Mouse (Mus musculus): ENCODE data around the gene Apex1. TPM values are rescaled to one million over a fixed set of nuclear protein-coding genes. Genes with fewer than 3 reads are reported as not detected.

Gene Apex1
- polyA plus RNA-seq, 1 experiment from 2014 or later: 187 TPM

GRCm38 (mm10) chr14:50973700-50974099 lies 48.9 kb downstream of the Apex1 start:
- Histone ChIP-seq H3K27ac (replicated peaks) (no peak overlapping the region), H3K27me3 (no peaks in the 10 kb centered on the region), H3K9ac (no peak overlapping the region), H3K36me3 (no peaks in the 10 kb centered on the region), H3K9me3 (replicated peaks) (no peaks in the 10 kb centered on the region), H3K4me3 (replicated peaks) (no peak overlapping the region), H3K4me1 (peaks cover 11% of the 10 kb centered on the region; the same call in 1 of the 2 replicates), H3K4me2 (replicated peaks) (no peak overlapping the region)
- ATAC-seq (ENCODE audit: insufficient number of reproducible peaks, low FRiP score, low TSS enrichment, low read depth): no peak
- 28% methylated on average over 4 of the region's 4 CpGs for WGBS

DNA sequence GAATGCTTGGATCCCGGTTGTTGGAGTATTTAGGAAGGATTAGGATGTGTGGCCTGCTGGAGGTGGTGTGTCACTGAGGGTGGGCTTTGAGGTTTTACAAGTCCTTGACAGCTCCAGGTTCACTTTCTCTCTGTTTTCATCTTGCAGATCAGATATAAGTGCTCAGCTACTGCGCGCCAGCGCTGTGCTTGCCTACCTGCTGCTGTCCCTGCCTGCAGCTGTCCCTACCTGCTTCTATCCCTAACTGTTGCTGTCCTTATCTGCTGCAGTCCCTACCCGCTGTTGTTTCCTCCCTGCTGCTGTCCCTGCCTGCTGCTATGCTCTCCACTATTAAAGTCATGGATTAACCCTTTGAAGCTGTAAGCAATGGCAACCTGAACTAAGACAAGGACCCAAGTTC lies 50.2 kb downstream of the Apex1 start:
- Histone ChIP-seq H3K4me2 (replicated peaks) (no peak overlapping the region), H3K4me1 (peaks cover 6% of the 10 kb centered on the region; the same call in 1 of the 2 replicates), H3K27me3 (no peaks in the 10 kb centered on the region), H3K9me3 (replicated peaks) (no peaks in the 10 kb centered on the region), H3K4me3 (replicated peaks) (no peak overlapping the region), H3K9ac (no peak overlapping the region), H3K36me3 (no peaks in the 10 kb centered on the region), H3K27ac (replicated peaks) (no peak overlapping the region)
- 58% methylated on average over 5 of the region's 5 CpGs for WGBS
- ATAC-seq (ENCODE audit: insufficient number of reproducible peaks, low FRiP score, low TSS enrichment, low read depth): no peak

GRCm38 (mm10) chr14:50976674-50977073 lies 51.9 kb downstream of the Apex1 start:
- no peak for ATAC-seq (ENCODE audit: insufficient number of reproducible peaks, low FRiP score, low TSS enrichment, low read depth)
- Histone ChIP-seq H3K27ac (replicated peaks) (no peak overlapping the region), H3K36me3 (no peaks in the 10 kb centered on the region), H3K4me1 (peaks cover 6% of the 10 kb centered on the region; the same call in 1 of the 2 replicates), H3K4me3 (replicated peaks) (no peak overlapping the region), H3K9me3 (replicated peaks) (no peaks in the 10 kb centered on the region), H3K9ac (no peak overlapping the region), H3K4me2 (replicated peaks) (peak overlapping the region; percentile 21), H3K27me3 (no peaks in the 10 kb centered on the region)
- WGBS: 12% methylated on average over 9 of the region's 9 CpGs

Other genes with a start within 250 kb of the Apex1 start
- not detected in 2 replicates for gene Olfr747, start 231.8 kb upstream of the Apex1 start, polyA plus RNA-seq (2015; fragmentation: Nextera tagmentation; extraction: Ambion mirVana)
- gene Olfr748, start 217.6 kb upstream of the Apex1 start, polyA plus RNA-seq (2015; fragmentation: Nextera tagmentation; extraction: Ambion mirVana): 0.05 and 0.08 TPM in 2 replicates
- 0.43 TPM in 1 of 2 replicates, not detected in the other for gene Olfr749, start 179.9 kb upstream of the Apex1 start, polyA plus RNA-seq (2015; fragmentation: Nextera tagmentation; extraction: Ambion mirVana)
- gene Ttc5, start 139.4 kb upstream of the Apex1 start, polyA plus RNA-seq (2015; fragmentation: Nextera tagmentation; extraction: Ambion mirVana): 71.5 and 80.0 TPM in 2 replicates
- gene Ccnb1ip1, start 117.2 kb upstream of the Apex1 start, polyA plus RNA-seq (2015; fragmentation: Nextera tagmentation; extraction: Ambion mirVana): not detected in 2 replicates
- gene Parp2, start 117.1 kb upstream of the Apex1 start, polyA plus RNA-seq (2015; fragmentation: Nextera tagmentation; extraction: Ambion mirVana): 58.4 and 59.3 TPM in 2 replicates
- gene Tep1, start 54.4 kb upstream of the Apex1 start, polyA plus RNA-seq (2015; fragmentation: Nextera tagmentation; extraction: Ambion mirVana): 5.2 and 7.1 TPM in 2 replicates
- gene Klhl33, start 27.5 kb upstream of the Apex1 start, polyA plus RNA-seq (2015; fragmentation: Nextera tagmentation; extraction: Ambion mirVana): 0.24 and 0.45 TPM in 2 replicates
- gene Osgep, start 75 bp upstream of the Apex1 start, polyA plus RNA-seq (2015; fragmentation: Nextera tagmentation; extraction: Ambion mirVana): 155 and 158 TPM in 2 replicates
- 53.8 and 57.4 TPM in 2 replicates for gene Pip4p1, start 5.9 kb downstream of the Apex1 start, polyA plus RNA-seq (2015; fragmentation: Nextera tagmentation; extraction: Ambion mirVana)
- 55.5 and 56.7 TPM in 2 replicates for gene Pnp, start 6.1 kb downstream of the Apex1 start, polyA plus RNA-seq (2015; fragmentation: Nextera tagmentation; extraction: Ambion mirVana)
- not detected in 2 replicates for gene Gm49342, start 19.5 kb downstream of the Apex1 start, polyA plus RNA-seq (2015; fragmentation: Nextera tagmentation; extraction: Ambion mirVana)
- 0.25 and 0.85 TPM in 2 replicates for gene Pnp2, start 31.0 kb downstream of the Apex1 start, polyA plus RNA-seq (2015; fragmentation: Nextera tagmentation; extraction: Ambion mirVana)
- gene Rnase10, start 82.8 kb downstream of the Apex1 start, polyA plus RNA-seq (2015; fragmentation: Nextera tagmentation; extraction: Ambion mirVana): 0.52 and 0.54 TPM in 2 replicates
- not detected in 2 replicates for gene Rnase9, start 116.9 kb downstream of the Apex1 start, polyA plus RNA-seq (2015; fragmentation: Nextera tagmentation; extraction: Ambion mirVana)
- gene Rnase11, start 125.2 kb downstream of the Apex1 start, polyA plus RNA-seq (2015; fragmentation: Nextera tagmentation; extraction: Ambion mirVana): not detected in 2 replicates
- gene Rnase12, start 132.7 kb downstream of the Apex1 start, polyA plus RNA-seq (2015; fragmentation: Nextera tagmentation; extraction: Ambion mirVana): 0.43 and 0.56 TPM in 2 replicates
- gene Olfr750, start 149.5 kb downstream of the Apex1 start, polyA plus RNA-seq (2015; fragmentation: Nextera tagmentation; extraction: Ambion mirVana): not detected in 2 replicates
- gene Rnase4, start 166.1 kb downstream of the Apex1 start, polyA plus RNA-seq (2015; fragmentation: Nextera tagmentation; extraction: Ambion mirVana): 55.5 and 57.1 TPM in 2 replicates
- 8.2 and 11.0 TPM in 2 replicates for gene Ang, start 166.2 kb downstream of the Apex1 start, polyA plus RNA-seq (2015; fragmentation: Nextera tagmentation; extraction: Ambion mirVana)
- not detected in 2 replicates for gene Eddm3b, start 189.5 kb downstream of the Apex1 start, polyA plus RNA-seq (2015; fragmentation: Nextera tagmentation; extraction: Ambion mirVana)
- gene Rnase6, start 198.9 kb downstream of the Apex1 start, polyA plus RNA-seq (2015; fragmentation: Nextera tagmentation; extraction: Ambion mirVana): 0.92 and 2.0 TPM in 2 replicates
- gene Rnase1, start 221.8 kb downstream of the Apex1 start, polyA plus RNA-seq (2015; fragmentation: Nextera tagmentation; extraction: Ambion mirVana): 2.9 and 3.2 TPM in 2 replicates
- gene Rnase2b, start 237.3 kb downstream of the Apex1 start, polyA plus RNA-seq (2015; fragmentation: Nextera tagmentation; extraction: Ambion mirVana): not detected in 2 replicates

Measured in embryonic facial prominence, embryonic 15.5 days (tissue).